Mouse (Mus musculus) gastrocnemius, postnatal 4 days (tissue): Measurements from ENCODE around the gene Tmem206. TPM values are rescaled to one million over a fixed set of nuclear protein-coding genes. Genes with fewer than 3 reads are reported as not detected.
A peak's percentile ranks its signal among the peaks of the same experiment; 100 is the strongest.

Experiments
- DNase-seq, 2 experiments: peaks; one replicate each; pipeline ENCODE4 v3.0.0; 2021 to 2022; ENCODE audit warnings: low spot score in 2 of 2, mixed read lengths in 2 of 2
- long read RNA-seq, 2 experiments: library from polyadenylated mRNA; stranded (forward); transcript quantifications; one replicate each; pipeline ENCODE4 v2.0.0; 2021
- total RNA-seq, 2 experiments: library from RNA; stranded (reverse); gene quantifications; 2 replicates each; pipeline ENCODE4 v1.2.3; 2021

The Tmem206 gene
- total RNA-seq: 1 to 10 TPM; 4.6 to 6.3 TPM
- long read RNA-seq, experiment 1, transcript Tmem206-201 (8 exons, 2,246 nt): major isoform, 10 of 12 reads
- long read RNA-seq, experiment 1, partial matches to known transcripts: 0 of 12 reads
- long read RNA-seq, experiment 1, other reads (novel, unspliced or antisense): 2 of 12 reads
- long read RNA-seq, experiment 2, transcript Tmem206-201 (8 exons, 2,246 nt): major isoform, 7 of 9 reads
- long read RNA-seq, experiment 2, partial matches to known transcripts: 0 of 9 reads
- long read RNA-seq, experiment 2, other reads (novel, unspliced or antisense): 2 of 9 reads

DNA sequence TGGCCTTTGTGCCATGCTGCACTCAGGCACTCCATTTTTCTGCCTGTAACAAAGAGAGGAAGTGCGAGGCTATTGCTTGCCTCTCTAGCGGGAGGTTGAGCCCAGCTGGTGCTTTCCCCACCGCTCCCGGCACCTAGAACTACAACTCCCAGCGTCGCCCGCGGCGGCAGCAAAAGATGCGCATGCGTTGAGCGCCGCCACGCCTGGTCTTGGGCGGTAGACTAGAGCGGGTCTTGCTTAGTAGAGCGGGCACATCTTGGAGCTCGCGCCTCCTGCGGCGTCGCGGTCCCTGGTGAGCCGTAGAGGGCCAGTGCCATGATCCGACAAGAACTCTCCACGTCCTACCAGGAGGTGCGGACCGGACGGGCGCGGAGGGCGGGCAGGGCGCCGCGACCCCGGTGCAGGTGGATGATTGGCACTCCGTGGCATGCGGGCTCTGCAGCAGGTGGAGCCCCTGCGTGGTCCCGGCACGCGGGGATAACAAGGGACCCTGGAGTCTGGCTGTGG, at the start of gene Tmem206:
Tmem206 (plus strand) TSS at position 187 of the 507 bp plus-strand sequence.
- peak; percentile 87 to 94 for DNase-seq

DNA sequence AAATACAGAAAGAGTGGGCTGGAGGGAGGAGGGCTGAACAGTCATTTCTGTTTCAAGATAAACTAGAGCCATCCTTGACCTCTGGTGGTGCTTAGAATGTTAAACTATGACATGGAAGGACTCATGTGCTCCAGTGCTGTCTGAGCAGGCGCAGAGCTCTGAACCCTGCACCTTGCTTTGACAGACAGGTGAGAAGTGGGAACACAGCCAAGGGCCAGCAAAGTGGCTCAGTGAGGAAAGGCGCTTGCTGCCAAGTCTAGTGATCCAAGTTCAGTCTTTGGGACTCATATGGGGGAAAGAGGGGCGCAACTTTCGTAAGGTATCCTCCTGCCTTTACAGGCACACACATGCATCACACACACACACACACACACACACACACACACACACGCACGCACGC, 49.5 kb upstream of the Tmem206 start:
- no peak for DNase-seq

DNA sequence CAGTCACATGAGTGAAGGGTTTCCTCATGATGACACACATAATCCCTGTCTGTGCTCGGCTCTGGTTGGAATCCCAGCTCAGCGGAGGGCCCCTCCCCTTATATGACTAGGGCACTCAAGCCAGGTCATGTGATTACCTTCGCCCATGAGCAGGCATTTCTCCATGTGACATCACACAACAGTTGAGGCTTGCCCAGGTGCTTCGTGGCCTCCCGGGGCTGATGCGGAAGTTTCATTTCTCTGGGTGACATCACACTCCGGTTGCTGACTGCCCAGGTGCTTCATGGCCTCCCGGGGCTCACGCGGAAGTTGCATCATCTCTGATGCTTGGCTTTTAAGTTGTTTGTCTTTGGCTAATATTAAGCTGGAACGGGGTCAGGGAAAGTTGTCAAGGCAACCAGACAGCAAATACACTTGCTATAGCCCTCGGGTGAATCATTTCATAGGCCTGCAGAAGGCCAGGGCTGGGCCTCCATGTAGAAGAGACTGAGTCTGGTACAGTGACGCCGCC, 48.1 kb upstream of the Tmem206 start:
- DNase-seq: no peak

DNA sequence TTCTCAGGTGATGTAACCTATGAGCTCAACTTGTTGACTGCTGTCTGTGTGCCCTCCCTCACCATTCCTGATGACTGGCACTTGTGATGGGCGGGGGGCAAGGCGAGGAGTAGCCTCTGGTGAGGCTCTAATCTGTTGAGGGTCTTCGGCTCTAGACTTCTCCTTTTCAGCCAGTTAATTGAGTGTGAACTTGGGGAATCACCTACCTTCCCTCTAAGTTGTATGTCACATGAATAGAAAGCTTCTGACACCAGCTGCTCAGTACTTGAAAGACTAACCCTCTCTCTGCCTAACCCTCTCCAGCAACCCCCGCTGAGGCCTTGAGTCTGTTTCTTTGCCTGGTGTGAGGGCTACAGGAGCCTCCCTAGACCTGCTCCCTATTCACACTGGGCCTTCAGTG, 47.4 kb upstream of the Tmem206 start:
- no peak for DNase-seq

DNA sequence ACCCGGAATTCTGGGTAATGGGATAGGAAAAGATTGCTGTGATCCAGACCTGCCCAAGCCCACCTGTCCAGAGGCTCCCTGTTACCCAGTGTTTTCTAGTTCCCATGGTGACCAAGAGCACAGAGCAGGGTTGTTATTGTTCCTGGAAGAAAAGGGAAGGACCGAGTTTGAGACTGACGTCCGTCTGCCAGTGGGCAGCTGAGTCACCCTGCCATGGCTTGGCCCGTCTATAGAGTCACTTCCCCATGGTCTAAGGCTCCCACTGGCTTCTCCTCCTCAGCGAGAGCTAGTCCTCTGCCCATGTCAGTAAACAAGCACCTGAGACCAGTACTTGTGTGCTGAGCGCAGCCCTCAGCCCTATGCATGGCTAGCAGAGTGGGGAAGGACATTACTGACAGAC, 44.5 kb upstream of the Tmem206 start:
- no peak for DNase-seq

DNA sequence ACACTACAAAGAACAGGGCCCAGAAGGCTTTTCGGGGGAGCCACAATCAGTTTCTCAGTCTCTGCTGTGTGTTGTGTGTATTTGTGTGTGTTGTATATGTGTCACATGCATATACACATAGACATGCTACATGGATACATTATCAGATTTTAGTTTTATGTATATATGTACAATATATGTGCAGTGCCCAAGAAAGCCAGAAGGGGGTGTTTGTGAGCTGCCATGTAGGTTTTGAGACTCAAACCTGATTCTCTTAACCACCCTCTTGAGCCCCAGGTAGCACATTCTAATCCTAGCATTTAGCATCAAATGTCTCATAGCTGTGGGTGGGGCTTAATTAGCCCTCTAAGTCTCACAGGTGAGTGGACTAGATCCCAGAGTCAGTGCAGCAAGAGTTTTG, 43.4 kb upstream of the Tmem206 start:
- DNase-seq: no peak

DNA sequence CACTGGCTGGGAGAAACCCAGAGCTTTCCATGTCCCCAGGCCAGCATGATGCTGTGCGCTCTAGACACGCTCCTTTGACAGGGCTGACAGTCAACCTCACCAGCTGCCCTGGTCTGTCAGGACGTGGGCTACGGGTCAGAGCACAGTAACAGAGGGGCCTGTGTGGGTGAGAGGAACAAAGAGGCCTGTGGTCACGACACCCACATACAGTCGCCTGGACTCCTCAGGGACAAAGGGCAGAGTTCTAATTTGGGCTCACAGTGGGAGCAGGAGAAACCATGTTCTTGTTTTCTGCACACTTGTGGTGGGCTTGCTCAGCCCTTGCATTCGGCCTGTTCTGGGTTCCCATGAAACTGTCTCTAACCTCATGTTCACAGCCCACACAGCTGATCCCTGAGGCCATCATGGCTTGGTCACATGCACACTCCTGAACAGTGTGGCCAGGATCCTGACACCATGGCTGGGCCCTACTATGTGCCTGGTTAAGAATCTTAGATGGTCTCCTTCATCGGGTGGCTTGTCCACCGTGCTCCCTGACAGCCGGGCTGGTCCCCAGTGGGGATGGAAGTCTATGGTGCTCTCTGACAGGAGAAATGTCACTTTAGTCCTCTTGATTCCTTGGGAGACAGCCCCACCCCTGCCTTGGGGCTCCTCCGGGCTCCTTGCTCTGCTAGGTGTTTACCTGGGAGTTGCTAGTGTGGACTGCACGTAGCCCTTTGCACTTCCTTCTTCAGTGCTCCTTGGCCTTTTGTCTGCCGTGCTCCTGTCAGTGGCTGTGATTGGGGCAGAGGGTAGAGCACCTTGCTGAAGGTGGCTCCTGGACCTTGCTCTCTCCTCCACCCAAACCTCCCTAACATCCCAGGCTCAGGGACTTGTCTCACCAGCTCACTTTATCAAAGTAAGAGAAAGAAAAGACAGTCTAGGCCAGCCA, 42.3 kb upstream of the Tmem206 start:
- DNase-seq: no peak

DNA sequence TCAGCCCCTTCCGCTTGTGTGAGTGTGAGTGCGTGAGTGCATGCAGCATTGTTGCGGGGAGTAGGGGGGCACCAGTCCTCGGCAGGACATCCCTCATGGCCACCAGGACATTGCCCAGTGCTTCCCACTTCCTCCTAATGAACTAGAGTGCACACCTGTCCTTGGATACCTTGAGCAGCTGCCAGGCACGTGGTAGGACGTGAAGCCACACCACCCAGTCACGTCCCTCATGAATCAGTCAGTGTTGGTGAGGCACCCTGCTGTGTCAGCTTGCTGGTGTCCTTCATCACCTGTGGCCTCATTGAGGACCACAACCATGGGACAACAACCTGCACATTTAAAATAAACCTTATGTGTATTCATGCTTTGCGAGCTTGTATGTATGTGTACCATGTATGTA, 41.2 kb upstream of the Tmem206 start:
- no peak for DNase-seq

DNA sequence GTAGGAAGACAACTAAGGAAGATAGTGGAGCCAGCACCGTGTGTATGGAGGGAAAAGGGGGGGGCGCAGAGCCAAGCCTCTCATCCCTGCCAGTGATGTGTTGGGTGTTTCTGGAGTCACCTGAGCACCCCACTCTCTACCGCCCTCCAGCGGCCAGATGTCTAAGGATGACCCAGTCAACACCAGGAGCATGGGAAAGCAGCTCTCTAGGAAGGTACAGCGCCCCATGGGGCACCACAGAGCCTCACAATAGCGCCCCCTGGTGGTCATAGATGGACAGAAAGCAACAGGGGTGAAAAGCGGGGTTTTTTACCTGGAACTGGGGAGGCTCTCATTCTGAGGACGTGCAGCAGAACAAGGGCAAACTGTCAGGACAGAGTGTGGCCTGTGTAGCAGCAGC, 37.0 kb upstream of the Tmem206 start:
- DNase-seq: peak in 1 of 2 experiments; percentile 44

DNA sequence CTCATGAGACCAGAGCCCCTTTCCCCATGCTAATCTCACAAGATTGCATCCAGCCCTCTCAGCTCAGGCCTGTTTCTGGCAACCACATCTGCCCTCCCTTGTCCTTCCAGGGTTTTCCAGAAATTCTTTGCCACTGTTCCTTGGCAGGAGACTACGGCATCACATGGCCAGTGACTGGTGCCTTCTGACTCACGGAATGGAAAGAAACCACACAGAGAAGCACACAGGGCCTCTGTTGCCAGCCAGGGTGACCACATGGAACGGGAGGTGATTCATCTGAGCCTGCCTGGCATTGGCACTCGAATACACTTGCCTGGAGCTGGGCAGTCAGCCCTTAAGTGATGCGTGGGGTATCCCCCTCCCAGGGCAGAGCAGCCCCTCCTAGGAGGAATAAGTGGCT, 33.4 kb upstream of the Tmem206 start:
- peak in 1 of 2 experiments; percentile 55 for DNase-seq

DNA sequence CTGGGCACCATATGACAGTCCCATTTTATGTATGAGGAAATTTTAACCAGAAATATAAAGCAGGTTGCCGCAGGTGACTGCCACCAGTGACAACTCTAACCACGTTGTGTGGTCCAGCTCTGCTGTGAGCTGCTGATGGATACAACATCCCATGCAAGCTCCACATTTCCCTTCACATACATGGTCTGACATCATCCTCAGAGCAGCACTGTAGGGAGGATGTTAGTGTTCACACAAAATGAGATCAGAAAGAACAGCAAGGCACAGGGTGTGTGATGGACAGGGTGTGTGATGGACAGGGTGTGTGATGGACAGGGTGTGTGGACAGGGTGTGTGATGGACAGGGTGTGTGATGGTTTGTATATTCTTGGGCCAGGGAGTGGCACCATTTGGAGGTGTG, 32.7 kb upstream of the Tmem206 start:
- no peak for DNase-seq

DNA sequence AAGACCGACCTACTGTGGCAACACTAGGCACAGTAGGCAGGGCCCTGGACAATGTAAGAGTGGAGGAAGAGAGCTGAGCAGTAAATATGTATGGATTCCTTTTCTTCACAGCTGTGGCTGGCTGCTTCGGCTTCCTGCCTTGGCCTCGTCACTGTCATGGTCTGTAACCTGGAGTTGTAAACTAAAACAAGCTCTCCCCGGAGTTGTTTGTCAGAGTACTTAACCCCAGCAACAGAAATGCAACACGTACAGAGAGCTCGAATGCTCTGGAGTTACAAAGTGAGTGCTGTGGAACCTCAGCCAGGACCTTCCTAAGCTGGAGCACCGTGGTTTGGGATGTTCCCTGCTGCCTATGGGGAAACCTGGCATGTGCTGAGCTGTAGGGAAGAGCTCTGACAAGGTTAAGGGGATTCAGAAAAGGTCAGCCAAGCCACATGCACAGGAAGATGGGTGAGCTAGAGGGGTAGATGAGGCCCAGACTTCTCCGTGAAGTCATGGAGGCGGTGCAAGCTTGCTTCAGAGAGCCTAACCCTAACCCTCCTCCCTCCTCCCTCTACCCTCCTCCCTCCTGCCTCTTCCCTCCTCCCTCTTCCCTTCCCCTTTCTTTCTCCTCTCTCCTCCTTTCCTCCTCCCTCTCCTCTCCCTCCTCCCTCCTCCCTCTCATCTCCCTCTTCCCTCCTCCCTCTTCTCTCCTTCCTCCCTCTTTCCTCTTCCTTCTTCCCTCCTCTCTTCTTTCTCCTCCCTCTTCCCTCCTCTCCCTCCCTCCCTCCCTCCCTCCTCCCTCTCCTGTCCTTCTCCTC, 31.5 kb upstream of the Tmem206 start:
- no peak for DNase-seq

DNA sequence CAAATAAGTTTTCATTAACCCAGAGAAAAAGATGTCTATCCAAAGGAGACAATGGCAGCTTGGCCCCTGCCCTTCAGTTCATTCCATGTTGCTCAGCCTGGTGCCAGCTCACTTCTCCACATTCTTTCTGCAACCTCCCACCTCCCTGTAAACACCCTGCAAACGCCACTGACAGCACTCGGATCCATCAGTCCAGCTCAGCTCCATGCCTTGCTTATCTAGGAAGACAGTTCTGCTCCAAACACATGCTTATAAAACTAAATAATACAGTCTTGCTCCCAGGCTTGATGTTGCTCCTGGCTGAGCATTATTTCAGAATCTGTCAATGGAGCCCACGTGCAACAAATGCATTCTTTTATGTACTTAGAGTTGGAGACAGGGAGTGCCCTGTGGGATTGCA, 29.9 kb upstream of the Tmem206 start:
- no peak for DNase-seq

DNA sequence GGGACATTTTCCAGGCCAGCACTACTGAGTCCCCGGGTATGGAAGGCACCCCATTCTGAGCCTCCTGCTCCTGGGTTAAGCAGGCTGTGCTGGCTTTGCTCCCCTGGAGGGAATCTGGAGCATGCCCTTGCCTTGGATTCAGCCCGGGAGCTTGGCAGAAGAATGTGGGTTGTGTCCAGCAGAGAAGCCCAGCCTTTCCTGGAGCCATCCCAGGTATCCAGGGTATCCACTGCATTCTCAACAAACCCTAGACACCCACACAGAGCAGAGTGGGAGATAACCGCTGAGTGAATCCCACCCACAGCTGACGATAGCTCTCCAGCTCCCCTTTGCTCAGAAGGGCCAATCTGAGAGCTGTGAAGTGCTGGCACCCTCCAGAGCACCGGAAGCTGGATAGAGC, 29.3 kb upstream of the Tmem206 start:
- DNase-seq: peak in 1 of 2 experiments; percentile 60

DNA sequence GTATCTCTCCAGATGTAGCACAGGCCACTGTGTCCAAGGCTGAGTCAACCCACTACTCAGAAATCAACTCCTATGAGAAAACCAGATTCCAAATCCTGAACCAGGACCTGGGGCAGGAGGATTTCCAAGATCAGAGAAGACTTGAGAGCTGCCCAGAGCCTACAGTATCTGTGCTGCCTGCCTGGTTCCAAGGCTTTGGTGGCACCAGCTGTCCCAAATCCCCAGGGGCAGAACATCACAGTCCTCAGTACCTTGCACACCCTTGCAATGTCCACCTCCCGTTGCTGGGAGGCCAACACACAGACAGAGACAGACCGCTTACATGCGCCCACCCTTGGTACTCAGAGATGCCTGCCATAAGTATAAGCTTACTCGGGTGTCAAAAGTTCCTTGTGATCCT, 27.4 kb upstream of the Tmem206 start:
- DNase-seq: no peak

DNA sequence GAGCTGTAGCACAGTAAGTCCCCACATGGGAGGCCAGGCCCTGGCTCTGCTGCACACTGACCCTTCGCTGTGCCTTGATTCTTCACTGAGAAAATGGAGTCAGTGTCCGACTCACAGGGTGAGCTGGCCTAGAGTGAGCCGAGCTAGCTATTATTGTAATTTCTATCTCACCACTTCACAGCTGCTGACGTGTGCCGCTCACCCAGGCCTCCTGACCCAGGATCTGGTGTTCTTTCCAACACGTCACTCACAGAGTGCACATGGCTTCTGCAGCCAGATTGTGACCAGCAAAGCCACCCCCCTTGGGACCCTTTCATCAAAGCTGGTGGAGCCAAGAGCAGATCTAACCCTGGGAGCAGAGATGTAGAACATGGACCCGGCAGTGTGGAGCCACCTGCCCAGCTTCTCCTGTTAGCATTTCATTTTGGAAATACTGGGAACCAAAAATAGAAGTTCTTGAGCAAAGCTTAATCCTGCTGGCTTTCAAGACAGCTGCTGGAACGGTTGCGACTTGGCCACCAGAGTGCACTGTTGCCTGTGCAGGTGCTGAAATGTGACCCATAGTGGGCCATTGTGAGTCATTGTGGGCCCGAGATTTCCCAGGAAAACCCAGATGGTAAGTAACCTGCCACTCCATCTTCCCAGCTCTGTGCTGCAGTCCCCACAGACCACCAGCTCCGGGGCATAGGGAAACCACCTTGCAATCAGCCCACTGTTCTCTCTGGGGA, 26.3 kb upstream of the Tmem206 start:
- peak in 1 of 2 experiments; percentile 61 for DNase-seq

DNA sequence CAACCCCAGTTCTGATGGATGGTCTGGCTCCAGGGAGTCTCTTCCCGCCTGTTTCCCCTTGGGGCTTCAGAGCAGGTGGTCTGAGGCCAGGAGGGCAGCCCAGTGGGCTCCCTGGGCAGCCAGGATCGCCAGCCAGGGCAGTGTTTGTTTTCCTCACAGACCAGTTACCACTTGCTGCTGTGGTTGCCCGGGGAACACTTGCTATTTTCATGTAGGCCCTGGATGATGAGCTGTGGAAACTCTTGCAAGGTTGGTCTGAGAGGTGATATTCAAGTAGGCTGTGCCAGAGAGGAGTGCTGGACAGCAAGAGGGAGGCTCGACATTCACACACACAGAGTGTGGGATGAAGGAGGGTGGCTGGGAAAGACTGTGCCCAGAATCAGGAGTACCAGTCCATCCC, 23.8 kb upstream of the Tmem206 start:
- DNase-seq: no peak

DNA sequence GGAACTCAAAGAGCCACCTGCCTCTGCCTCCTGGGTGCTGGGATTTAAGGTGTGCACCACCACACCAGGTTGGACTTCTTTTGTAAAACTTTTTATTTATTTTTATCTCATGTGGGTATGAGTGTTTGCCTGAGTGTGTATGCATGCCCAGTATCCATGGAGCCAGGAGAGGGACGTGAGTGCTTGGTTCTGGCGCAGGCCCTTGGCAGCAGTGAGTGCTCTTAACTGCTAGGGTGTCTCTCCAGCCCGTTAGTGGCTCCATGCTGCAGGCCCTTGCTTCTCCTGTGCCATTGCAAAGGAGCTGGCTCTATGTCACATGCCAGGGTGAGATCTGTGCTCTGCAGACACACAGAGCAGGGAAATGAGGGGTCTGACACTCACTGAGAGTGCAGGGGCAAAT, 22.0 kb upstream of the Tmem206 start:
- no peak for DNase-seq

DNA sequence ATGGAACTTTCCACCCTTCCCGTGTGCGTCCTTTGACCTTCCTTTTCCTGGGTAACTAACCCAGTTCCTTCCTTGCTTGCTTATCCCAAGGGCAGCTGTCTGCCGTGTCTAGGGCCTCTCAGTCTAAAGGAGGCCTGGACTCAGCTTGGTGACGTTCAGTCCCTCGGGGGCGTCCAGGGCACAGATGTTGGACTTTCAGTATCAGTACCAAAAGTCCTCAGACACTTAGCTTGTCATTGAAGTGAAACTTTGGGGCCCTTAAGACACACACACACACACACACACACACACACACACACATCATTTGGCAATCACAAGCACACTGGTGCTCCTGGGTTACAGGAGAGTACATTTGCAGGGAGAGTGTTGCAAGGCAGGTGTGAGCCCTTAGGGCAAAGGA, 21.5 kb upstream of the Tmem206 start:
- no peak for DNase-seq

DNA sequence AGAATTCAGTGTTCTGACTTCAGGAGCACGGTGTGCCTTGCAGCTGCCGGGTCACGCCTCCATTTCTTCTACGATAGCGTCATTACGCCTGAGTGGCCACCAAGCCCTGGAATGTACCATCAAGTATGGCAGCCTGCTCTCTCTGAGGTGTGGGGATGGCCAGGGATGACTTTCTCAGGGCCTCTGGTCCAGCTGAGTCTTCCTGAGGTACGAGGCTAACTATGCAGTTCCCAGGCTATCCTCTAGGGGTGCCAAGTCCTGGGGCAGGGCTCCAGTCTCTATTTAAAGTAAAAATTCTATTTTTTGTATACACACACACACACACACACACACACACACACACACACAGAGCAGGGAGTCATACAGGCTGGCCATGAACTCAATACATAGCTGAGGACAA, 20.1 kb upstream of the Tmem206 start:
- DNase-seq: no peak

DNA sequence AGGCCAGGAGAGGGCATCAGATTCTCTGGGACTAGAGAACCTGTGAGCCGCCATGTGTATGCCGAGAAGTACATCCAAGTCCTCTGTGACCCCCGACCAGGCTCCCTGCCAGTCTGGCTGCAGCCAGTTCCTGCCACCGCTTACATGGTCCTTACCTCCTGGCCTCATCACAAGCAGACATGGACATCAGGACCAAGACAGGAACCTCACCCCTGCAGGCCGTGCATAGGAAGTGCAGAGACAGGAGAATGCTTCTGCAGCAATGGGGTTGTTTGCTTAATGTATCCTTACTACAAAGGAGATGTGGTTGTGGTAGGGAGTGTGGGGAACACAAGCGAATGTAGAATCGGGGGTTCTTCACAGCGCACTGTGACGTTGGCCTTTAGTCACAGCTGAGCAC, 19.4 kb upstream of the Tmem206 start:
- no peak for DNase-seq
